Mouse (Mus musculus): Measurements from ENCODE around the gene Gm21969. TPM values are rescaled to one million over a fixed set of nuclear protein-coding genes. Genes with fewer than 3 reads are reported as not detected.

Gm21969 gene
- total RNA-seq, 4 experiments from 2014 or later = not detected

DNA sequence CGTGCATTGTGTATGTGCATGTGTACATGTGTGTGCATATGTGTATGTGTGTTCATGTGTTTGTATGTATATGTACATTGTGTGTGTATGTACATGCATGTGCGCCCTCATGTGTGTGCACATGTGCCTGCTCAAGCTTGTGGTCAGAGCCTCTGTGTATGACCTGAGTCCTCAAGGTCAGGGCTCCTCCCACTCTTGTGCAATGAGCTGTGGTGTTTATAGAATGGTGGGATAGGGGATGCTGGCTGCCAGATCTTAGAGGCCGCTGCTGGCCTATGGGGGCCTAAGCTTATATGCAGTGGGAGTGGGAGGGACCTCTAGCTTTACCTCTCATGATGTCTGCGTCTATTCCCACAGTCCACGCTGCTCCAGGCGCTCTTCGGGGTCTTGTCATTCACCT is 17.3 kb upstream of the Gm21969 start:
- no peak for DNase-seq (ENCODE audit: low spot score in 2 of 2)

DNA sequence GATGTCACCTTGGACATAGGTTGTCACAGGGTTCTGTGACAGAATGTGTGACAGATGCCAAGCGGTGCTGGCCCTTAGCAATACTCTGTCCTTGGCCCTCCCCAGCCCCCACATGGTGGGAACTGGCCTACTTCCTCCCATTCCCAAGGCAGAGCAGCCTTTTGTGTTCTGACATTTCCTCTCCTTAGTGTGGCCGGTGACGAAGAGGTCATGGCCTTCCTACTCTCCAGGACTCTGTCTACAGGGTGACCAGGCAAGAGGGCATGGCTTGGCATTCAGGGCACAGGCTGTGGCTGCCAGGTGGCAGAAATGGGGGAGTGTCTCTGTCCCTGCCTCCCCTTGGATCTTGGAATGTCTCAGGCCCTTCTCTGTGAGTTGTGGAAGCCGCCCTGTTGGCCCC is 15.6 kb upstream of the Gm21969 start:
- no peak for DNase-seq (ENCODE audit: low spot score in 2 of 2)

DNA sequence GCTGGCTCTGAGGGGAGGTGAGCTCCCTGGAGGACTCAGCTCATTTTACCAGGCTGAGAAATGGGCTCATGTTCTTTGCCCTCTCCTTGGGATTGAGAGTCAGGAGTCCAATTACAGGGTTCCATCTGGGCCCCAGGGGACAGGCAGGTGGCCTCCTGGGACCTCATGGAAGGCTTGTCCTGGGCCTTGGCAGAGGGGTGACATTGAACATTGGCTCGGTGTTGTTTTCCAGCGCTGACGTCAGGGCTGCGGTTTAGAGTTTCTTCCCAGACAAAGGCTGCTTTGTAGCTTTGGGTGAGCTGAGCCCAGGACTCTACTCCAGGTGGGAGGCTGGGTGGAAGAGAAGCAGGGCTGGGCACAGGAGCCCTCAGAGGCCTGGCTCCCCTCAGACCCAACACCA is 15.2 kb upstream of the Gm21969 start:
- DNase-seq (ENCODE audit: low spot score in 2 of 2) = no peak

DNA sequence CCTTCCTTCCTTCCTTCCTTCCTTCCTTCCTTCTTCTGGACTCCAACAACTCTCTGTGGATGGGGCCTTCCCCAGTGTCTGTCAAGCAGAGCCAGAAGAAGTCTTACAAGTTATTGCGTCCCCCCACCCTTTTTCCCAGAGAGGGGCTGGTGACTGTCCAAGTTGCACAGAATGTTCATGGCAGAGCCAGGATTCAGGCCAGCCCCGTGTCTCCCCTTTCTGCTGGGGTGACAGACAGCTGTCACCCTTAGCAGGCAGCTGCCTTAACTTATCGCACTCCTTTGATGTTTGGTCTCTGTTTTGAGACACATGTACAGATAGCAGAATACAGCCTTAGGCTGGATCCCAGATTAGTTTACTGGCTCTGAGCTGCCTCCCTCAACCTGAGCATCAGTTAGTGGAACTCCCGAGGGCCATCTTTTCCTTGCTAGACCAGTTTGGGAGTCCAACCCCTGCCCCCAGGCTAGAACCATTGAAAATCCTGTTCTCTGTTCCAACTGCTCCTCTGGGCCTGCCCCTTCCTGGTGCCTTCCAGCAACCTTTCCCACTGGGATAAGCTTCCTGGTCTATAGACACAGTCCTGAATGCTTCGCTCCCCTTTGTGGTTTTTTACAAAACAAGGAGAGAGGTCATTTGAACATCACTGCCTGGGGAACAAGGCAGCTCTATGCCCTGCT is 13.5 kb upstream of the Gm21969 start:
- DNase-seq (ENCODE audit: low spot score in 2 of 2) = no peak

DNA sequence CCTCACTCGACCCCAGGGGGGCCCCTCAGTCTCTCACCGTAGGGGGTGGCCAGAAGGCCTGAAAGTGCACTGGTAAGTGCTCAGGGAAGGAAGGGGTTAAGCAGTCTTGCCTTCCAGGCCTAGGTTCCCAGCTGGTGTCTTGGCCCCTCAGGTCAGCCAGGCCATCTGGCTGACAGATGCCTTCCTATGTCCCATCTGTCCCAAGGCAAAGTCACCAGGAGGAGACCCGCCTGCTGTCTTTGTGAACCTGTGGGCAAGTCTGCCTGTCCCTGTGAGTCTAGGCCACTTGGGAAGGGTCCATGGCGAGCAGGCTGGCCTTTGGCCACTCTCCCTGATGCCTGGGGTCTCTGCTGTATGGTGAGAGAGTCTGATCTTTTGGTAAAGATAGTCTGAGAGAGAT is 12.5 kb upstream of the Gm21969 start:
- DNase-seq (ENCODE audit: low spot score in 2 of 2) = no peak

DNA sequence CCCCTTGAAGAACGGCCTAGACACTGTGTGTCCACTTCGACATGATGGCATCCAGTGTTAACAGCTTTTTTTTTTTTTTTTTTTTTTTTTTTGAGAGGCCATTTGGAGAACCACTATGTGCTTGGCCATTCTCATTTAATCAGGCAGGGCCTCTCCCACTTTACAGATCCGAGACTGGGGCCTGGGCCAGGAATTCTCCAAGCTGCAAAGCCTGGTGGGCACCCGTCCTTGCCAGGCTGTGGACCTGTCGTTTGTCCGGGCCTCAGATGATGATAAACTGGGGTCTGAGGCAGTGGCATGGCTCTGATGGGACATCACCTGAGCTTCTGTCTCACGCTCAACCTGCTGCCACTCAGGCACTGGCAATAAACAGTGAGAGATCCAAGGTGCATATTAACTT is 10.1 kb upstream of the Gm21969 start:
- DNase-seq (ENCODE audit: low spot score in 2 of 2) = no peak

DNA sequence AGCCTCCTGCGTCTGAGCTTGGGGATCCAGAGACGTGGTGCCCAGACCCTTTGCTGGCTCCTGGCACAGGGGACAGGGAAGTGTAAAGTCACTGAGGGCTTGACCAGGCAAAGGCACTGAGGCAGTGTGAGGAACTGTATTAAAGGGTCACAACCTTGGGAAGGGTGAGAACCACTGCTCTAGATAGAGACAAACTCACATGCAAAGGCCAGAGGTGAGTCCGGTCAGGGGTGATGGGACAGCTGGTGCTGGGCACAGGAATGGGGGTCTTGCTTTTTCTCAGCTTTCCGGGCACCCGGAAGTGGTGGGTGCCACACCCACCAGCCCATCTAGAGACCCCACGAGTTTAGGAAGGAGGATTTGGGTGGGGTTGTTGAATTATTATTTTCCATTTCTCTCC is 9.6 kb upstream of the Gm21969 start:
- DNase-seq (ENCODE audit: low spot score in 2 of 2) = no peak

DNA sequence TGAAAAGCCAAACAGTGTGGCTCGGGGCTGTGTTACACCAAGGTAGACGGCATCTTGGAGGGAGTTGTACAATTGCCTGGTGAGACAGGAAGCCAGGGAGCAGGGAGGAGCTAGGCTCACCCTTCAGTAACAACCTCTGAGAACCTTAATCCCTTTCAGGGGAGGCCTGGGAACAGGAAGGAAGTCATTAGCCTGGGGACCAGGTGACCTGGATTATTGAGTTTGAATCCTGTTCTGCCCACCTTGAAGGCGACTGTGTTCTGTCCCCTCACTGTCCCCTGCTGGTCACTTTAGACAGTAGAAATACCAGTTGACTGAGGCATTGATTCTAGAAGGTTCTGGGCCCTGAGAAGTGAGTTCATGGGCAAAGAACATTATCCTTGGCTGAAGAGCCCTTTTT is 8.9 kb upstream of the Gm21969 start:
- no peak for DNase-seq (ENCODE audit: low spot score in 2 of 2)

DNA sequence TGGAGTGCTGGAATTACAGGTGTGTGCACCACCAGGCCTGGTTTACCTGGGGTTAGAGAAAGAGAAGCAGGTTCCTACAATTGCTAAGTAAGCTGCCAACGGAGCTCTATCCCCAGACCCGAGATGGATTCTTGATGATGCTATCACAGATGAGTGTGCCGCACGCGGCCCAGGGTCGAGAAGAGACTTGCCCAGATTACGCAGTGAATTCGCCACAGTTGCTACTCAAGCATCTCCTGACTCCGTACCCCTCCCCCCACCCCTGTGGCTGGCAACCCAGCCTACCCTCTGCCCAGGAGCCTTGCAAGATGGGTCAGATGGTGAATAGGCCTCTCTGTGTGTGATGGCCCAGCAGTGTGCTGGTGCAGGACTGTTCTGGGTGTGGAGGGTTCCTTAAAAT is 6.3 kb upstream of the Gm21969 start:
- no peak for DNase-seq (ENCODE audit: low spot score in 2 of 2)

DNA sequence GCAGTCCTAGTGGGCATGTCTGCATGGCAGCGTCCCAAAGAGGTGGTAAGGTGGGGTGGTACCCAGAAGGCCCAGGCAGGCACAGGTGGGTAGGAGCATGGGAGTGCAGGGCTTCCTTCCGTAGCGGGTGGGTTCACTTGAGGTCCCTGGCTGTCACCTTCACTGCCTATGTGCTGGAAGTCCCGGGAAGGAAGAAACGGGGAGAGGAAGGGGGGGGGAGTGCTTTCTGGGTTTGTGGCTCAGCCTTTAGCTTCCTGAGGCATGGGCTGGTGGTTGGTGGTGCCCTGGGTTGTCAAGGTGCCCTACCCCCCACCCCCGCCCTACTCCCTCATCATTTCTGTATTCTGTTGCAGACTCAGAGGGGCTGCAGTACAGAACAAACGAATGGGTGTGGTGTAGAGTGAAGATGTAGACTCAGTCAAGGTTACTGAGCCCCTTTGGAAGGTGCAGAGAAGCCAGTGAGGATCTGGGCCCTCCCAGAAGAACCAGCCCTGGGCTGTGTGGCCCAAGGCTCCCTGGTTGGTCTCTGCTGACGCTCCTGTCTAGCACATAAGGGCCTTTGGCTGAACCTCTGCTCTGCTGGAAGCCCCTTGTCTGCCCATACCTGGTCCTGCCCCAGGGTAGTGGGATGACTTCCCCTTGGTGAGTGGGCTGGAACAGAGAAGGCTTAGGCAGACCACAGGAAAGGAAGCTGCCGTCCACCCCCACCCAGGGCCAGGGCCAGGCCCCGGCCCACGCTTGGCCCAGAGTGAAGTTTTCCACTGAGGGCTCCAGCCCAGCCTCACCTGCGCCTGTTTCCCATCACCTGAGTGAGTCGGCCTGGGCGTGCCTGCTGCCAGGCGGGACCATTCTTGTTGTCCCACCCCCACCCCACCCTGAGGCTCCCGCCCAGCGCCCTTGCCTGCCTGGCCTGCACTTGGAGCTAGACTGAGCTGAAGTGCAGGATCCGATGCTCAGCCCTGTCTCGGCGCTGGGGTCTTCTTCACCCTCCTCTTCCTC is 5.4 kb upstream of the Gm21969 start:
- no peak for DNase-seq (ENCODE audit: low spot score in 2 of 2)

DNA sequence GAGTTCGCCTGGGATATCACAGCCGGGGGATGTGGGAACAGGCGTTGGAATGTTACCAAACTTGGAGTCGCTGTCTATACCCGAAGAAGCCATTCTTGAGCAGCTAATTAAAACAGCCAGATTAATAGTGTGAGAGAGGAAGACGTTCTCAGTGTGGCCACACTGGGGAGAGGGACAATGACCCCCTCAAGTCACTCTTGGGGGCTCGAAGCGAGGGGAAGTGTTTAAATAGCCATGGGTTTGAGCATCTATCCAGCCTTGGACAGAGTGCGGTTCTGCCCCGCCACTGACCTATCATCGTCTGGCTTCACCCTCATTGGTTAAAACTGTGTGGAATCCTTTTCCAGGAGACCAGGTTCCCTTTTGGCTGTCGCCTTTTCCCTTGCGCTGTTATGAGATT is 4.6 kb upstream of the Gm21969 start:
- no peak for DNase-seq (ENCODE audit: low spot score in 2 of 2)

DNA sequence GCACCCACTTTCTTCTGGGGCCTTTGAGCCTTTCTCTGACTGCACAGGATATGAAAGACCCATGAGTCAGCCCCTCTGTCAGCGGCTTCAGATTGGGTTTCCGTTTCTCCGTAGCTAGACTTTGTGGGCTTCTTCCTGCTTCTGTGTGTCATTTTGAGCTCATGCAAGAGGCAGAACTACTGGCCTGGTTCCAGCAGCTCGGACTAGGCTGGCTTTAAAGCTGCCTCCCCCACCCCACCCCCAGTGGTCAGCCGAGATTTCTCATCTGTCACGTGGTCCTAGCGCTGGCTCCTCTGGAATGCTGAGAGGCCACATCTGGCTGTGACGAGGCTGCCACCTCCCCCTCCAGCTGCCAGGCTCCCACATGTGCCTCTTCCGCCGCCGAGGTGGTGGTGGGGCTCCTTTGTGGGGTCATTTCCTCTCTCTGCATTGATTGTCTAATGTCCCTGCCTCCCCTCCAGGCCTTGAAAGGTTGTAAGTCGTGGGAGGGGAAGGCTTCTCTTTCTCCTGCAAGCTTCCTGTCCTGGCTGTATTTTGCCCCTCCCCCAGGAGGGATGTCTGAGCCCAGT is 4.0 kb upstream of the Gm21969 start:
- DNase-seq (ENCODE audit: low spot score in 2 of 2) = peak; percentile 75 to 80

DNA sequence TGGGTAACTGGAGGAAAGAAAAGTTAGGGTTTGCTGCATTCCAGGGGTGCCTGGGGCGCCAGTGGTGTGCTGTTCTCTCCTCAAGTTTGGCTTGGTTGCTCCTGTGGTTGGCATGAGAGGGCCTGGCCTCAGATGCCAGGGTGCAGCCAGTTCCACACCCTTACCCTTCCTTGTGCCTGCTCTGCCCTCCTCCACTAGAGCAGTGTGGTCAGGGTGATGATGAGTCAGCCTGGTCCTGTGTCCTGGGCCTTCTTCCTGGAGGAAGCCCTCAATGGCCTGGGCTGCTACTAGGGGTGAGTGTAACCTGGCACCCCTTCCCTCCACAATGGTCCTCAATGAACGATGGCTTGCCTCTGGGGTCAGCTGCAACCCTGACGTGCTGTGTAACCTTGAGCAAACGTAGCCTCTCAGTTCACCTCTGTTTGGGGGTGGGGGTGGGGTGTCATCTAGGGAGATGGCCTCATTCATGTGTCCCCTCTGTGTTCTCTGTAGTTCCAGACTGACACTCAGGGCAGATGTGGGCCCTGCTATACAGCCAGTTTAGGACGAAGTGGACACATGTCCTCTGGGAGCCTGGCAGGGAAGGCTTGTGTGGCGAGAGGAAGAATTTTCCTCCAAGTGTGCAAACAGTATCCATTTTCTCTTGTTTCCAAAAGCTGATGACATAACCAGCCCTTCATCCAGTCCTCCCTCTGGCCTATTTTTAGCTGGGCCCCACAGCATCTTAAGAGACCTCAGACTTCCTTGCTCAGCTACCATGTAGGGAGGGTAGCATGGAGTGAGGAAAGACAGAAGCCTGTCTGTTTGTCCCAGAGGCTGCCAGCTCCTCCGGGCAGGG is 1.2 kb upstream of the Gm21969 start:
- DNase-seq (ENCODE audit: low spot score in 2 of 2) = no peak

DNA sequence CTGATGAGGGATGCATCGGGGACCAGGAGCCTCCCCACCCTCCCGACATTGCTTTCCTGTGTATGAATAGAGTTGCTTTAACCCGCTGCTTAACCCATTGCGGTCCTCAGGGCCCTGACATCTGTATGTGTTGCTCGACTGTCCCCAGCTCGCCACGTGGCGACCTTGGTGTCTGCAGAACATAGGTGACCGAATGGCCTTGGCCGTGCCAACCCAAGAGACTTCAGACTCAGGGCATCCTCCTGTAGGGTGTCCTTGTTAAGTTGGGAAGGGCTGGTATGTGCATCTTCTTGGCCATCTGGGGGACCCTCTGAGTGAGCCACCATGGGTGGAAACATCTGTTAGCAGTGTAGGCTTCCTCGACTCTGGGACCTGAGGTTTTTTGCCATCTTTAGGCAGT is 2.2 kb downstream of the Gm21969 start:
- DNase-seq (ENCODE audit: low spot score in 2 of 2) = no peak

DNA sequence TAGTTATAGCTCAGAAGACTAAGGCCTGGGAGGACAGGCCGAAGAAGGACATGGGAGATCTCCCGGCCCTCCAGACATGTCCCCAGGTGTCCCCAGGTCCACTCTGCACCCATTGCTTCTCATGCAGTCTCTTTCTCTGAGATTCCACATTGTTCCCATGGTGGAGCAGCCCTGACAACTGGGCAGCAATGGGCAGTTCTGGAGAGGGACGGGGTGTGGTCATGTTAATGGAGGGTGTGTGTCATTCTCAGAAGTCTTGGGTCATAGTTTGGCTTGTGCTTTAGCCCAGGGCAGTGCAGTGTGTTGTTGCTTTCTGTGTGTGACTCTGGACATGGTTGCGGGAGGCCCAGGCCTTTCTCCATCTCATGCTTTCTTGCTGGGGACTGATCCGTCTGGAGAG is 3.7 kb downstream of the Gm21969 start:
- no peak for DNase-seq (ENCODE audit: low spot score in 2 of 2)

DNA sequence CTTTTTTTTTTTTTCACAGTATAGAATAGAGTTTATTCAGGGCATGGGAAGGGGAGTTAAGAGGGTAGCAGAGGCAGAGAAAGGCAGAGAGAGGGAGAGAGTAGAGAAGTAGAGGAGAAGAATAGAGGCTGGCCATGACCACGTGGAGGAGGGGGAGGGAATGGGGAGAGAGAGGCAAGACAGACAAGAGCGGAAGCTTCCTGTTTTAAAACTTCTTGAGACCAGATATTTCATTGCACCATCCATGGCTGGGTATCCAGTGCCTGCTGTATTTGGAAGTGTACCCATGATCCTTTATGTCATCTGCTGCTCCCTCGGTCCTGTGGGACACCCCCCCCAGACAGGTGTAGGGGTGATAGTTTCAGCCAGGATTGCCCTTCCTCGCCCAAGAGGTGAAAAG is 6.0 kb downstream of the Gm21969 start:
- DNase-seq (ENCODE audit: low spot score in 2 of 2) = no peak

DNA sequence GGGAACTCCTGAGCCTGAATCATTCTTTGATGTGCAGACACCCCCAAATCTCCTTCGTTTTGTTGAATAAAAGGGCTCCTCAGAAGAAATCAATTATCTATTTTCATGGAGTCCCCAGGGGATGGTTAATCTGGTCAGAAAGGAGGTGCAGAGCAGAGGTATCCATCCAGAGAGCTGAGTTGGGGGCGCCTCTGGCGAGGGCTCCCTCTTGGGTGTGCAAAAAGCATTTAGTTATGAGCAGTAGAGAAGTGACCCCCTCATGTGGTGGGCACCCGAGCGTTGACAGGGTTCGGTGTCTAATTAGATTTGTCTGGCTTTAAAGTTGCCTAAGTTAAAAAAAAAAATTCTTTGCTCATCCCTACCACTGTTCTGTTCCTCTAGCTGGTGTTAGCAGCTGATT is 8.0 kb downstream of the Gm21969 start:
- no peak for DNase-seq (ENCODE audit: low spot score in 2 of 2)

DNA sequence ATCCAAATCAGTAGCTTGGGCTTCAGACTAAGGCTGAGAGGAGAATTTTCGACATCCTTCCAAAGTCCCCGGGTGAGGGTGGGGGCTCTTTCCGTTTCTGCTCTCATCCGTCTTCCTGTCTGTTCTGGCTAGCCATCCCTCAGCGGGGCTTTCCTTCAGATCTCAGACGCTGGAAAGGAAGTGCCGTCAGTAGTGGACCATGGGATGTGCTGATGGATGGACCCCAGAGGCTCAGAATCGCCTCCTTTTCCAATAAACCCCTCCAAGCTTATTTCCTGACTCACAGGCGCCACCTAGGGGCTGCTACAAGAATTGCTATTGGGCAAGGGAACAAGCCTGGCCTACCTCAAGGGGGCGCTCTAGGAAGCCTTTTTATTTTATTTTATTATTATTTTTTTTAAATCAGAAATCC is 8.6 kb downstream of the Gm21969 start:
- peak; percentile 69 to 72 for DNase-seq (ENCODE audit: low spot score in 2 of 2)

DNA sequence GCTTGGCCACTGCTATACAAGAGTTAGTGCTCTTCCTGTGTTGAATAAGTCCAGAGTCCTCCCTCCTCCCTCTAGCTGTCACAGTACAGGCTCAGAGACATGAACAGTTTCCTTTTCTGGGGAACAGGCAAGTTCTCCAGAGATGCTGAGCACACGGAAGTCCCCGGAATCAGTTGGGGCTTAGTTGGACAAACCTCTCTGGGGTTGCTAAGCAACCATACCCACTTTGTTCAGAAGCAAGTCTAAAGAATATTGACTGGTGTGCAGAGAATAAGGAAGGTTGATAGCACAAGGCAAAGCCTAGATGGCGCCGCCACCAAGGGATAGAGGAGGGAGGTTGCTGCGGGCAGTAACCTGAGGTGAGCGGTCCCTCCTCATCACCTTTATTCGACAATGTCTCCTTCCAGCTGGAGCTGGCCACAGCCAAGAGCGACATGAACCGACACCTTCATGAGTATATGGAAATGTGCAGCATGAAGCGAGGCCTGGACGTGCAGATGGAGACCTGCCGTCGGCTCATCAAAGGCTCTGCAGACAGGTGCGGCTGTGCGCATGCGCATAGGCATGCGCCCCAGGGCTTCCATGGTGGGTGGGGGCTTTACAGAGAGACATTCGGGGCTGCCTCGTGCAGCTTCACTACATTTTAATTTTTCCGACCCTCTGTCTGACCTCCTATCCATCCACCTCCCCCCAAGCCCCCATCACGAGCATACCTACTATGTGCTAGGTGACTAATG is 11.7 kb downstream of the Gm21969 start:
- DNase-seq (ENCODE audit: low spot score in 2 of 2) = no peak

DNA sequence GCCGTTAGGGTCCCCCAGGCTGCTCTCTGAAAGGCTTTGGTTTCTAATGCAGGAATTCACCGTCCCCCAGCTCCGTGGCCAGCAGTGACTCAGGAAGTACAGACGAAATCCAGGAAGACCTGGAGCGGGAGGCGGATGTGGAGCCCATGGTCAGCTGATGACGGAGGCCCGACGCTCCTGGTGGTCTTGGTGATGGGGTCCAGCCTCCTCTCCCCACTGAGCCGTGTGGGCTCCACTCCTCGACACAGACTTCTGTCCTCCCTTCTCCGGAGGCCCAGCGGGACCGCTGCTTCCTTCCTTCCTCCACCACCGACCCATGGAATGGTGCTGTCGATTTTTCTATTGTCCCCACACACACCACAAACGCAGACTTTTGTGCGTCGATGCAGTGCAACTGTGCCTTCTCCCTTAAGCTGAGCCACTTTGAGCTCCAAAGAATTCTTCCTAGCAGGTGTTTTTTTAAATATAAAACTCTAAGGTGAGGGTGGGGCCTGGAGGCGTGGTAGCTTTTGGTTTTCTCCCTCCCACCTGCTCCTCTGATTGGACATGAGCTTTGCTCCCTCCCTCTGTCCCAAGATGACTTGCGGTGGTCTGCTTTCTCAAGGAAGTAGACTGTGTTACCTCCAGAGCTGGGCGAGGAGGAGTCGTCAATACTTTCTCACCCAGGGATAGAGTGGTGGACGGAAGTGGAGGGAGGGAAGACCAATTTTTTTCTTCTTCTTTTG is 13.5 kb downstream of the Gm21969 start:
- DNase-seq (ENCODE audit: low spot score in 2 of 2) = no peak
